Mouse (Mus musculus) monocyte, adult 2 months (primary cell): Measurements from ENCODE around the gene Ehd2.
A peak's percentile ranks its signal among the peaks of the same experiment; 100 is the strongest.

Source experiments
- DNase-seq, 2 experiments: peaks; one replicate each; pipeline ENCODE4 v3.0.0; 2022; ENCODE audit warnings: low spot score in 2 of 2, low read depth in 1 of 2

The Ehd2 gene

DNA sequence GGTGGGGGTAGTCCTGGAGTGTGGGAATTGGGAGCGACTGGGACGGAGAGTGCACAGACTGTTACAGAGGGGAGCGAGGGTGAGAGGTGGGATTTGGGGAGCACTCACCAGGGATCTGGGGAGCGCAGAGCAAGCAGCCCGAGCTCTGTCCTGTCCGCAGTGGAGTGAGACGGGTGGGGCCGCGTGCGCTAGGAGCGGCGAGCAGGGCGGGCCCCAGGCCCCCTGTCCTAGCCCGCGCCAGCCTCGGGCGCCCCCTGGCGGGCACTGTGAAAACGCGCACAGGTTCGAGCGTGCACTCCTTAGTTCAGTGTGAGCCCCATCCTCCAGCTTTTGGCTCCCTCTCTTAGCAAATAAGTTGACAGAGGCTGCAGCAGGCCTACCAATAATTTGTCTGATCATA lies at the start of gene Ehd2:
Ehd2 (minus strand) TSS at position 256 of the 400 bp plus-strand sequence.
- peak in 1 of 2 experiments; percentile 39 for DNase-seq

DNA sequence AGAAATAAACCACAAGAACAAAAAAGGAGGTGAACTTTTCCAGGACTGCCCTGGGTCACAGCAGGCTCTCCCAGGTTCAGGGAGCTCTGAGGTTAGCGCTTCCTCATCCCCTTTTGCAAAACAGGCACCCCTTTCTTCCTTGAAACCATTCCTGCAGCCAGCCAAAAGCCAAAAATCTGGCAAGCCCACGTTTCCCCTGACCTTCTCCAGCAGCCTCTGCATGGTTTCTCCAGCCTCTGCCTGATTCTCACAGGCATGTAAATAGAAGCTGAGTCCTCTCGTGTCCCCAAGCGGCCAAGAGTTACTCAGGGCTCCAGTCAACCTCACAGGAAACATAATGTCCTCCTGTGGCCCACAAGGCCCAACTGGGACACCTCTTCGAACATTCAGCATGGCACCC lies 48.0 kb upstream of the Ehd2 start:
- no peak for DNase-seq

DNA sequence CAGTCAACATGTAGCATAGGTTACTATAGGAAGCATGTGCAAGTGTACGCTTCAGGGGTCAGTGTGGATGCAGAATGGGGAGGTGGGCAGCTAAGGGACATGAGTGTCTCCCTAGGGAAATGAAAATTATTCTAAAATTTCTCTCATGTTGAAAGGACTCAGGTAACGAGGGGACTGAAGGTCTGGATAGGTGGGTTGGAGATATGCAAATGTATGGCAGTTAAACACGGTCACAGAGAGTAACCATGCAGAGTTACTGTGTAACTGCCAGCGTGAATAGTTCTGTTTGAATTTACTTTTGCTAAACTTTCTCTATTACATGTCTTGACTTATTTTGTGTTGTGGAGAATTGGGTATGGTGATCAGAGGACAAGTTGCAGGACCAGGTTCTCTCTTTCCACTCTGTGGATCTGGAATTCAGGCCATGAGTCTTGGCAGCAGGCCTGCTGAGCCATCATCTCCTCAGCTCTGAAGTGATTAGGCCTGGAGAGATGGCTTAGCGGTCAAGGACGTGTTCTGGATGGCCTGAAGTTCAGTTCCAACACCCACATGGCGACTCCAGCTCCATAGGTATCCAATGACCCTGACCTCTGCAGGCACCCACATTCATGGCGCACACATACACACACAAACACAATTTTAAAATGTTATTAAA lies 47.3 kb upstream of the Ehd2 start:
- no peak for DNase-seq

DNA sequence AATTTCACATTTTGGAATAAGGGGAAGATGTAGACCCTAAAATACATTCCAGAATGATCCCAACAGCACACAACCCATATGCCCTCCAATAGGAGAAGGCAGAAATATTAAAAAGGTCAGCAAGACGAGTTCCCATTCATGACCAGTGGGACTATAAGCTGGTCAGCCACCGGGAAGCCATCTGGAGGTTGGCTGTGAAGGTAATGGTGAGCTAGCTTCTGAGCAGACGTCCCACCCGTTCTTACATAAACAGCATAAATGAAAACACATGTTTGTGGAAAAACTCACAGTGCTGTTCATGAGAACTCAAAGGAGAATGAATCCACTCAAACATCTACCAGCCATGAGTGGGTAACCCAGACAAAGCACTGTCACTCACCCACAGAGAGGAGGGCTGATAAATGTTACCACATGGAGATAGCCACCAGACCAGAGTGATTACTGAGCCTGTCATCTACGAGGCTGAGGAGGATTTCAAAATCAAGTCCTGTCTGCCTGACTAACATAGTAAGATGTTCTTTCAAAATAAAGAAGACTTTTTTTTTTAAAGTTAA lies 46.4 kb upstream of the Ehd2 start:
- DNase-seq = no peak

- DNase-seq = no peak
Measured at GRCm38 (mm10) chr7:16012576-16013263, 45.4 kb upstream of the Ehd2 start.

DNA sequence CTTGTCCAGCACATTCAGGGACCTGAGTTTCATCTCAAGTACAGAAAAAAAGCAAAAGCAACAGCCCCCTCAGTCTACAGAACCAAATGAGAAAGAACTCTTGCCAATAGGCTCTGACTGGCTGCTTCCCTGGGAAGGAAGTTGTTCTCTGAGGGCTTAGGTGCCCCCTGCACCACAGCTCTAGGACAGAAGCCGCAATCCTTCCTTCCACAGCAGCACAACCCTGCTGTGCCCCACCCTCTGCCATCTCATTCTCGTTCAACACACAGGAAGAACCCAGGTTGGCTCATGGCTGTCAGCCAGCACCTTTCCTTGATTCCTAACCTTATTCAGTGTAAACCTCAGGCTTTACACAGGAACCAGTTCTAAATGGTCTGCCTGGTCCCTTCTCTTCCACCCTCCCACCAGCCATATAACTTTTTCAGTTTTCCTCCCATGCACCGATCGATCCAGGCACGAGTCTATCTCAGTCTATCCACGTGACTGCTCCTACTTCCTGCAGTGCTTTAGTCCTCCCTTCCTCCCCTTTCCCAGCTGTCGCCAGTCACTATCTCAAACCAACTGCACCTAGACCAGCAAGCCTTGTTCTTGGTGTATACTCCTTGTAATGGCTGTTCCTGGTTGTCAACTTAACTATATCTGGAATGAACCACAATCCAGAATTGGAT lies 44.2 kb upstream of the Ehd2 start:
- no peak for DNase-seq

DNA sequence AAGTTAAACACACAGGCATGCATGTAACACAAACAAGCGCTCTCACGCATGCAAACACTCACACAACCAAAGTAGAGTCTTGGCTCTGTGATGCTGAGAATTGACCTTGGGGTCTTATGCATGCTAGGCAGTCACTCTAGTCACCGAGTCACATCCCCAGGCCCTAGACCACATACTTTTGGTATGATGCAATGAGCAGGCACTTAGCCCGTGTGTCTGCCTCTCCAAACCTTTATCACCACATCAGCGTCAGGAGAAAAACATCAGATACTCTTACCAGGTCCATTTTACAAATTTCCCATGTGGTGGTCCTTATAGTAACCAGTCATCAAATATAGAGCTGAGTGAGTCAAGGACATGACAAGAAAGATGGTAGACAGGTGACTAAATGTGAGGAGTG lies 43.3 kb upstream of the Ehd2 start:
- DNase-seq = no peak

DNA sequence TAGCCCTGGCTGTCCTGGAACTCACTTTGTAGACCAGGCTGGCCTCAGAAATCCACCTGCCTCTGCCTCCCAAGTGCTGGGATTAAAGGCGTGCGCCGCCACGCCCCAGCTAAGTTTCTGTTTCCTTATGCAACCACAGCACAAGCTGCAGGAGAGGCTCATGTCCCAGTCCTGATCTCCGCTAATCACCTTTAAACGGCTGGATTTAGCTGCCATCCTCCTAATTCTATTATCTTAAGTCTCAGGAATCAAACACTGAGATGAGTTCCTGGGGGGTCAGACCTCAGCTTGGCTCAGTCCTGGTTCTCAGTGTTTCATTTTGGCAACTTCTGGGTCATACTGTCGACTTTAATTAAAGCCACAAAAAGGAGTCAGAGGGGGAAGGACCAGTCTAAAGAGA lies 42.3 kb upstream of the Ehd2 start:
- DNase-seq = no peak

GRCm38 (mm10) chr7:16005020-16005419 lies 37.7 kb upstream of the Ehd2 start:
- DNase-seq = no peak

- no peak for DNase-seq
Measured at GRCm38 (mm10) chr7:16004177-16004856, 37.0 kb upstream of the Ehd2 start.

DNA sequence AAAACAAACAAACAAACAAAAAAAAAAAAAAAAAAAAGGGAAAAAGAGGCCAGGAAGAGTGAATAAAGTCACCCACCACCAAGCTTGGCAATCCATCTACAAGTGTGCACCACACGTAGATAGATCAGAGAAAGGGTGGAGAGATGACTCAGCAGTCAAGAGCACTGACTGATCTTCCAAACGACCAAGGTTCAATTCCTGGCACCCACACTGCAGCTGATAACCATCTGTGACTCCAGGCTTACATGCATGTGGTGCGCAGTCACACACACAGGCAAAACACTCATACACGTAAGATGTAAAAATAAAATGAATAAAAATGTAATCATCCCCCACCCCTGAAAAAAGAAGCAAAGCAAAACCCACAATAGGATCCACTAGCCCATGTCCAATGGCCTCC lies 35.7 kb upstream of the Ehd2 start:
- DNase-seq = no peak

- no peak for DNase-seq
Measured at GRCm38 (mm10) chr7:16002171-16002570, 34.8 kb upstream of the Ehd2 start.

- DNase-seq = no peak
Measured at GRCm38 (mm10) chr7:16001691-16002090, 34.3 kb upstream of the Ehd2 start.

DNA sequence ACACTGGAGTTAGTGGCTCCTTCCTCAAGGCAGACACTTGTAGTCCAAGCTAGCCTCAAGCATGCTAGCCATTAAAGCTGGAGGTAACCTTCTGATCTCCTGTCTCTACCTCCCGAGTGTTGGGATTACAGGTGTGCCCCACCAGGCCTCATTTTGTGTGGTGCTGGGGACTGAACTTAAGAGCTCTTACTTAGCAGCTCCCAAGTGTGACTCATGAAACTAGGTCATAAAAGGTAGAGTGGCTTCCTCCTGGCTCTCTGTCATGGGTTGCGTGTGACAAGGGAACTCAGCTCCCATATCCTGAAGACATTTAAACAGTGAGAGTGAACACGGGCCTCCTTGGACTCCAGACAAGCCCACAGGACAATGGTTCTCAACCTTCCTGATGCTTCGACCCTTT lies 26.4 kb upstream of the Ehd2 start:
- no peak for DNase-seq

- no peak for DNase-seq
Measured at GRCm38 (mm10) chr7:15993152-15993551, 25.8 kb upstream of the Ehd2 start.

- DNase-seq = no peak
Measured at GRCm38 (mm10) chr7:15991764-15992163, 24.4 kb upstream of the Ehd2 start.

DNA sequence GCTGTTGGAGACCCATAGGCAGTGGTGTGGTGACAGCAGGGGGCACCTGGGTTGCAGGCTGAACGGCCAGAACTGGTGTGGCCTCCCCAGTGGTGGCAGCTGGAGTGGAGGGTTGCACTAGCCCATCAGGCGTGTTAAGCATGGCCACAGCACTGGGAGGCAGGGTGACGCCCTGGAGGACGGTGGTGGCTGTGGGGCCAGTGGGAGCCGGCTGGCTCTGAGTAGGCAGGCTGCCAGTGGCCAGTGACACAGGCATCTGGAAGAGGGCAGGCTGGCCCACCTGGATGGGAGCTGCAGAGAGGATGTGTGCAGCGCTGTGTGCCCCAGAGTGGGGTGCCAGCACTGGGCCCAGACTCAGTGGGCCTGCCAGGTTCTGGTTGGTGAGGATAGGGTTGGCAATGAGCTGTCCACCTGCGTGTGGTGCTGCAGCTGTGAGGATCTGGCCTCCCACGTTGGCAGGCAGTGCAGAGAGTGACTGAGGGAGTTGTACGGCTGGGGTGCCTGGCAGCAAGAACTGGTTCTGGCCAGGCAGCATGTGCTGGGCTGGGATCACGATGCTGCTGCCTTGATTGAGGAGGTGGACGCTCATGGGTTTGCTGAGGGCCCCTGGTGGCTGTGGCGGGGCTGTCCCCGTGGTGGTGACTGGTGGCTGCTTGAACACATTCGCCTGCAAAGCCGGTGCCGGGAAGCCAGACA lies 20.4 kb upstream of the Ehd2 start:
- DNase-seq = no peak

GRCm38 (mm10) chr7:15982729-15983407 lies 15.5 kb upstream of the Ehd2 start:
- DNase-seq = no peak

GRCm38 (mm10) chr7:15981538-15981937 lies 14.2 kb upstream of the Ehd2 start:
- no peak for DNase-seq

- DNase-seq = no peak
Measured at GRCm38 (mm10) chr7:15980246-15980645, 12.9 kb upstream of the Ehd2 start.
